Mouse (Mus musculus) heart, embryonic 15.5 days (tissue): Measurements from ENCODE around the gene Dennd6b. TPM values are rescaled to one million over a fixed set of nuclear protein-coding genes. Genes with fewer than 3 reads are reported as not detected.
A peak's percentile ranks its signal among the peaks of the same experiment; 100 is the strongest.

Source experiments
- ATAC-seq: fragments of 200-750 bp; cut with Nextera tagmentation; replicated peaks from 2 replicates; pipeline ENCODE4 v1.8.0; 2017; ENCODE audit warnings: low read depth, moderate TSS enrichment; ENCODE audit not compliant: insufficient number of reproducible peaks, insufficient read depth, low FRiP score
- H3K27ac ChIP-seq: fragments of 300-500 bp; sonication (generic); 2 replicates; pipeline ENCODE4 v1.5.1; 2015; ENCODE audit warnings: mild to moderate bottlenecking, inconsistent platforms
- H3K27me3 ChIP-seq: fragments of 300-500 bp; sonication (generic); 2 replicates; pipeline ENCODE4 v1.6.1; 2015; ENCODE audit warnings: inconsistent platforms
- H3K36me3 ChIP-seq: fragments of 300-500 bp; sonication (generic); 2 replicates; pipeline ENCODE4 v1.6.1; 2015; ENCODE audit warnings: mild to moderate bottlenecking, inconsistent platforms
- H3K4me1 ChIP-seq: fragments of 300-500 bp; sonication (generic); replicated peaks from 2 replicates; pipeline ENCODE4 v1.6.1; 2015; ENCODE audit warnings: inconsistent platforms
- H3K4me2 ChIP-seq: fragments of 300-500 bp; sonication (generic); 2 replicates; pipeline ENCODE4 v1.6.1; 2015; ENCODE audit warnings: inconsistent platforms, mild to moderate bottlenecking, moderate library complexity
- H3K4me3 ChIP-seq: fragments of 300-500 bp; sonication (generic); 2 replicates; pipeline ENCODE4 v1.5.1; 2015; ENCODE audit warnings: mild to moderate bottlenecking, inconsistent platforms
- H3K9ac ChIP-seq: fragments of 300-500 bp; sonication (generic); 2 replicates; pipeline ENCODE4 v1.6.1; 2015; ENCODE audit warnings: mild to moderate bottlenecking, inconsistent platforms
- H3K9me3 ChIP-seq: fragments of 300-500 bp; sonication (generic); replicated peaks from 2 replicates; pipeline ENCODE4 v1.6.1; 2016; ENCODE audit warnings: inconsistent platforms
- WGBS: fragments of 180-500 bp; shearing (Covaris S2); methylation state at CpG from one replicate; pipeline ENCODE4 v1.1.7; 2015; ENCODE audit warnings: mixed read lengths; 5-methylcytosine and 5-hydroxymethylcytosine counted together
- polyA plus RNA-seq: library from polyadenylated mRNA; unstranded; fragments of >200 nt; fragmentation: Nextera tagmentation; extraction: Ambion mirVana; gene quantifications from 2 replicates; pipeline ENCODE4 v1.2.1, GENCODE M21; 2015

Dennd6b gene
- polyA plus RNA-seq, 1 experiment from 2014 or later: 15.3 TPM

DNA sequence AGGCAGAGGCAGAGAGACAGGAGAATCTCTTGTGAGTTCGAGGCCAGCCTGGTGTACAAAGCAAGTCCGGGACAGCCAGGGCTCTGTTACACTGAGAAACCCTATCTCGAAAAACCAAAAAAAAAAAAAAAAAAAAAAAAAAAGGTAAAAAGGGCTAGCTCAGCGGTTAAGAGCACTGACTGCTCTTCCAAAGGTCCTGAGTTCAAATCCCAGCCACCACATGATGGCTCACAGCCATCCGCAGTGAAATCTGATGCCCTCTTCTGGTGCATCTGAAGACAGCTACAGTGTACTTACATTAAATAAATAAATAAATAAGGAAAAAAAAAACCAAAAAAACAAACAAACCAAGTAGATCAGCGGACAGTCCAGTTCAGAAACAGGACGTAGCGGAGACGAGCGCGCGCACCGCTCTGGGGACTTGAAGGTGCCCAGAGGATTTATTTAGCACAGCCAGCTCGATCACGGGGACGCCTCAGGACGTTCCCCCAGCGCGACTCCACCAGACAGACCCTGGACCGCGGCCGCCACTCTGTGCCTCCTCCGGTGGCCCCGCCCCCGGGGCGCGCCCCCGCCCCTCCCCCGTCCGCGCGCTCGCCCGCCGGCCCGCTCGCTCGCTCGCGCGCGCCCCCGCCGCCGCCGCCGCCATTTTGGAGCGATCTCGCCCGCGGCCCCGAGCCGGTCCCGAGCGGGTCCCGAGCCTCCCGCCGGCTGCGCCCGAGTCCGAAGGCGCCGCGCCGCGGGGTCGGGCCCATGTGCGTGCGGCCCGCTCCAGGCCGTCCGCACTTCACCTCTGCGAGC is 14.8 kb upstream of the Dennd6b start, which contains the start of gene Ppp6r2:
Gene Ppp6r2 (plus strand): TSS at position 639 of the 801 bp plus-strand sequence.
- peak within 1 kb of the TSS; percentile 87 for H3K4me2 ChIP-seq
- no peaks in the 10 kb centered on the region for H3K9me3 ChIP-seq
- H3K9ac ChIP-seq: peak within 1 kb of the TSS; percentile 99
- 3% methylated on average over 52 of the region's 73 CpGs for WGBS
- no peaks in the 10 kb centered on the region for H3K27me3 ChIP-seq
- H3K27ac ChIP-seq: peak within 1 kb of the TSS; percentile 93
- no peaks in the 10 kb centered on the region for H3K36me3 ChIP-seq
- ATAC-seq: peak; percentile 88
- H3K4me3 ChIP-seq: peak within 1 kb of the TSS; percentile 98
- H3K4me1 ChIP-seq: peaks cover 28% of the 10 kb centered on the region

DNA sequence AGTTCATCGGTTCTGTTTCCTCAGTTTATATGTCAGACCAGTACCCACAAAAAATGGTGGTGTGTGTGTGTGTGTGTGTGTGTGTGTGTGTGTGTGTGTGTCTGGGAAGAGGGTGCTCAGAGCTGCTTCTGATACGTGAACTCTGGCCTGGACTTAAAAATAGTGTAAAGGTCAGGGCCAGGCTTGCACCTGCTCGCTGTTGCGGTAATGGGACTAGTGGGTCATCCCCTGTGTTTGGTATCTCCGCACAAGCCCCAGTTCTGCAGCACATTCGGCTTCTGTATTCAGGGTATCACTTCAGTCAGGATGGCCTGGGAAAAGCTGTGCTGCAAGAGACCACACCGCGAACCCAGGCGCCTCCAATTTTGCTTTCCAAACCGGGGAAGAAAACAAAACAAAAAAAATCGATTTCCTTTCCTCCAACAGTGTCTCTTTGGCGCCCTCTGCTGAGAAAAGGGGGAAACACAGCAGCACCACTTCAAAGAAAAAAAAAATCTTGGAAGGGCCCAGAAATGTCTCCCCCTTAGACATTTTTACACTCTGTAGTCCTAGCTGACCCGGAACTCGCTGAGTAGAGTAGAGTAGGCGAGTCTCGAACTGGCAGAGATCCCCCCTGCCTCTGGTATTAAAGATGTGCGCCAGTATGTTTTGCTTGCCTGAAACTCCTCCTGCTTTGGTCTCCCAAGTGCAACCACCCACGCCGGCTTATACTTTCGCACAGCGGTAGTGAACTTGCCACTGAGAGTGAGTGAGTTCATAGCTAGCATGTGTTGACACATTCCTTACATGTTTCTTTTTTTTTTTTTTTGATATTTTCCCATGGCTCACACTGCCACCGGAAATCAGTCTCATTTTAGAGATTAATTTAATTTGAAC is 13.8 kb upstream of the Dennd6b start:
- peaks cover 21% of the 10 kb centered on the region for H3K4me1 ChIP-seq
- H3K27me3 ChIP-seq: no peaks in the 10 kb centered on the region
- H3K4me3 ChIP-seq: peak overlapping the region; percentile 98
- H3K36me3 ChIP-seq: no peaks in the 10 kb centered on the region
- H3K27ac ChIP-seq: peak overlapping the region; percentile 93
- WGBS: 12% methylated on average over 22 of the region's 22 CpGs
- no peaks in the 10 kb centered on the region for H3K9me3 ChIP-seq
- peak overlapping the region; percentile 58 for H3K9ac ChIP-seq
- no peak for ATAC-seq
- peak overlapping the region; percentile 87 for H3K4me2 ChIP-seq

DNA sequence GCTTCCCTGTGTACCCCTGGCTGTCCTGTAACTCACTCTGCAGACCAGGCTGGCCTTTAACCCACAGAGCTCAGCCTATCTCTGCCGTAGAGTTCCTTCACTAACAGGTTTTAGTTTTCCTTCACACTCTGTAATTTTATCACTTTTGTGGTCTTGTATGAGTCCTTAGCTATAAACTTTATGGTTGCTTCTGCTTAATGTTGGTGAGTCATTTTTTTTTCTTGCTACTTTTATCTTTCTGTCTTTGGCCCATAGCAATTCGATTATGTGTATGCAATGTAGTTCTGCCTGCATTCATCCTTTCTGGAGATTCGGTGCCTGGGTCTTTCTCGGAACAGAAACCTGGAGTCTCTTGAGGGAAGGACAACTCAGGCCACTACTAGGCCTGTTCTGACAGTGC is 11.2 kb upstream of the Dennd6b start:
- H3K27me3 ChIP-seq: no peaks in the 10 kb centered on the region
- peaks cover 10% of the 10 kb centered on the region; the same call in 1 of the 2 replicates for H3K9me3 ChIP-seq
- H3K4me1 ChIP-seq: peaks cover 12% of the 10 kb centered on the region
- H3K27ac ChIP-seq: no peak overlapping the region
- 80% methylated on average over 4 of the region's 4 CpGs for WGBS
- H3K4me3 ChIP-seq: no peak overlapping the region
- H3K9ac ChIP-seq: no peak overlapping the region
- no peak for ATAC-seq
- H3K36me3 ChIP-seq: no peaks in the 10 kb centered on the region
- no peak overlapping the region for H3K4me2 ChIP-seq

- H3K27me3 ChIP-seq: no peaks in the 10 kb centered on the region
- ATAC-seq: no peak
- H3K9ac ChIP-seq: peak overlapping the region; percentile 53
- 67% methylated on average over 15 of the region's 15 CpGs for WGBS
- H3K36me3 ChIP-seq: no peaks in the 10 kb centered on the region
- H3K9me3 ChIP-seq: no peaks in the 10 kb centered on the region
- peak overlapping the region; percentile 98 for H3K4me3 ChIP-seq
- peaks cover 17% of the 10 kb centered on the region for H3K4me1 ChIP-seq
- 0 out of 2 replicates have a peak overlapping the region, but pooled peaks have one; percentile 99 for H3K27ac ChIP-seq
- H3K4me2 ChIP-seq: peak overlapping the region; percentile 79
Observed at GRCm38 (mm10) chr15:89197056-89197455, 760 bp upstream of the Dennd6b start.

DNA sequence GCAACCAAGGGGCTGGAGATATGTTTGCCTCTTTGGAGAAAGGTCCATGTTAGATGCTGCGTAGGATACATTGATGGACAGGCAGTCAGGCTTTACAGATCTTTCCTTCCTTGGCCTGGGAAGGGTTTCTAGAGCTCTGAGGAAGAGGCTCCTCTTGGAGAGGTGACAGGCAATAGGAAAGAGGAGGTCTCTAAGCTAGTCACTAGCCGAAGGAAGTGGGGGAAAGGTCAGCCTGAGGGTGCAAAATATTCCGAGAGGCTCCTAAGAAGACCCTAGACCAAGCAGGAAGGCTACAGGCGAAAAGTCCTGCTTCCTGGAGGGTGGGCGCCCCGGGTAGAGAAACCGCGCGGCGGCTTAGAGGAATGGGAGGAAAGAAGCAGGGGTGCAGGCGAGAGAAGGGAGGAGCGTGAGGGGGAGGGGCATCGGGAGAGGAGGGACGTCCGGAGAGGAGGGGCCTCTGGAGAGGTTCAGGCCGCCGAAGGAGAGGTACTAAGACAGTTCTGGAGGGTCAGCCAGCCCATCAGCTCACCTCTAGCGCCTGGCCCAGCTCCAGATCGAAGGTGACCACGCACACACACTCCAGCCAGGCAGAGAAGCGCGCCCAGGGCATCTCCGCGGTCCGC is 495 bp downstream of the Dennd6b start:
- H3K36me3 ChIP-seq: no peaks in the 10 kb centered on the region
- H3K4me1 ChIP-seq: peaks cover 17% of the 10 kb centered on the region
- no peaks in the 10 kb centered on the region for H3K9me3 ChIP-seq
- H3K4me2 ChIP-seq: peak overlapping the region; percentile 79
- H3K9ac ChIP-seq: peak overlapping the region; percentile 98
- H3K27me3 ChIP-seq: no peaks in the 10 kb centered on the region
- peak; percentile 94 for ATAC-seq
- under 1% methylated on average over 25 of the region's 25 CpGs for WGBS
- peak overlapping the region; percentile 98 for H3K4me3 ChIP-seq
- H3K27ac ChIP-seq: peak overlapping the region; percentile 99

- H3K4me1 ChIP-seq: peaks cover 17% of the 10 kb centered on the region
- H3K9me3 ChIP-seq: no peaks in the 10 kb centered on the region
- H3K4me3 ChIP-seq: peak overlapping the region; percentile 98
- peak overlapping the region; percentile 98 for H3K9ac ChIP-seq
- WGBS: 32% methylated on average over 6 of the region's 6 CpGs
- no peaks in the 10 kb centered on the region for H3K27me3 ChIP-seq
- no peak for ATAC-seq
- H3K27ac ChIP-seq: peak overlapping the region; percentile 99
- H3K4me2 ChIP-seq: peak overlapping the region; percentile 79
- H3K36me3 ChIP-seq: no peaks in the 10 kb centered on the region
Observed at GRCm38 (mm10) chr15:89195261-89195681, 1.0 kb downstream of the Dennd6b start.

DNA sequence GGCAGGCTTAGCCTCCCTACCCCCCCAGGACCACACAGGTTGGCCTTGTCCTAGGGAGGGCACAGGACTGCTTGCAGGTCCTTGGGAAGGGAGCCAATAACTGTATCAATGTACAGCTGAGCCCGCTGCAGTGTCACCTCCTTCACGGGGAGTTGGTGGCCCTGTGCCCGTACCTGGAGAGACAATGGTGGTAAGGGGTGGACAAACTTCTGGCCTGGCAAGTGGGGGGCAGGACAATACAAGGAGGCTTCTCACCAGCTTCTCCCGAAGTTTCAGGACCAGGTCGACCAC is 11.4 kb downstream of the Dennd6b start:
- H3K4me1 ChIP-seq: peaks cover 19% of the 10 kb centered on the region
- no peak for ATAC-seq
- 78% methylated on average over 5 of the region's 5 CpGs for WGBS

GRCm38 (mm10) chr15:89184141-89184936 is 12.0 kb downstream of the Dennd6b start:
- Histone ChIP-seq H3K27me3 (no peaks in the 10 kb centered on the region), H3K36me3 (peaks cover 5% of the 10 kb centered on the region; the same call in 1 of the 2 replicates), H3K4me1 (peaks cover 23% of the 10 kb centered on the region), H3K4me3 (no peak overlapping the region), H3K4me2 (no peak overlapping the region), H3K9me3 (no peaks in the 10 kb centered on the region), H3K9ac (no peak overlapping the region), H3K27ac (no peak overlapping the region)
- WGBS: 78% methylated on average over 5 of the region's 5 CpGs
- no peak for ATAC-seq

More for the DNA sequence above, 11.4 kb downstream of the Dennd6b start:
- Histone ChIP-seq H3K27me3 (no peaks in the 10 kb centered on the region), H3K9ac (no peak overlapping the region), H3K36me3 (peaks cover 5% of the 10 kb centered on the region; the same call in 1 of the 2 replicates), H3K9me3 (no peaks in the 10 kb centered on the region), H3K4me3 (no peak overlapping the region), H3K27ac (no peak overlapping the region), H3K4me2 (no peak overlapping the region)

- no peak overlapping the region for H3K4me3 ChIP-seq
- no peak overlapping the region for H3K4me2 ChIP-seq
- 70% methylated on average over 5 of the region's 5 CpGs for WGBS
- peak overlapping the region; percentile 92 for H3K27ac ChIP-seq
- peaks cover 5% of the 10 kb centered on the region; the same call in 1 of the 2 replicates for H3K36me3 ChIP-seq
- ATAC-seq: no peak
- H3K4me1 ChIP-seq: peaks cover 38% of the 10 kb centered on the region
- no peaks in the 10 kb centered on the region for H3K27me3 ChIP-seq
- no peak overlapping the region for H3K9ac ChIP-seq
- H3K9me3 ChIP-seq: no peaks in the 10 kb centered on the region
Observed at GRCm38 (mm10) chr15:89182842-89183241, 13.5 kb downstream of the Dennd6b start.

GRCm38 (mm10) chr15:89182328-89182741 is 14.0 kb downstream of the Dennd6b start:
- H3K9me3 ChIP-seq: no peaks in the 10 kb centered on the region
- no peak overlapping the region for H3K9ac ChIP-seq
- H3K27me3 ChIP-seq: no peaks in the 10 kb centered on the region
- H3K36me3 ChIP-seq: peaks cover 5% of the 10 kb centered on the region; the same call in 1 of the 2 replicates
- 14% methylated on average over 6 of the region's 6 CpGs for WGBS
- H3K27ac ChIP-seq: peak overlapping the region; percentile 92
- ATAC-seq: no peak
- peaks cover 43% of the 10 kb centered on the region for H3K4me1 ChIP-seq
- peak overlapping the region; percentile 94 for H3K4me2 ChIP-seq
- H3K4me3 ChIP-seq: no peak overlapping the region
